Mouse (Mus musculus) CD4-positive, CD25-positive, alpha-beta regulatory T cell, adult 4 months (primary cell): ENCODE data around the gene Aanat. TPM values are rescaled to one million over a fixed set of nuclear protein-coding genes. Genes with fewer than 3 reads are reported as not detected.
"Not testable (repeated sequence)": the region's sequence is repeated elsewhere in the genome, so short reads cannot be mapped to it uniquely, and the experiment has no call there.

Source experiments
- ATAC-seq: one replicate; pipeline ENCODE4 v1.8.0; 2017
- polyA plus RNA-seq, 2 experiments: library from polyadenylated mRNA; unstranded; fragments of 100-300 nt; shearing (Covaris generic); gene quantifications; one replicate each; pipeline ENCODE4 v1.2.1; 2017

Aanat gene
- polyA plus RNA-seq, 2 experiments from 2014 or later: not detected

DNA sequence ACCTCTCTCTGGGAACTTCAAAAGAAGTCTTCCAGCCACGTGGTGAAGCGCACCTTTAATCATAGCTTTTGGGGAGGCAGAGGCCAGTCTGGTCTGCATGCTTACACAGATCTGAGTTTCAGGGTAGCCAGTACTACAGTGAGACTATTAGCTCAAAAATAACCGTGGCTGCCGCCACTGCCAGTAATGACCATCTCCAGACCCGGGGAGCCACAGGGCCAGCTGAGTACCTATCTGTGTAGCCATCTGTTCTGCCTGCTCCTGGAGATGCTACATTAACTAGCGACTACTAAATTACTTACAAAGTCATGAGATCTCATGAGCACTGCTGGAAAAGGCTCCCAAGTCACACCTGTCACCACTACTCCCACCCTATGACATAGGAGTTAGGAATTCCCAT lies 11.2 kb upstream of the Aanat start:
- ATAC-seq: no peak

DNA sequence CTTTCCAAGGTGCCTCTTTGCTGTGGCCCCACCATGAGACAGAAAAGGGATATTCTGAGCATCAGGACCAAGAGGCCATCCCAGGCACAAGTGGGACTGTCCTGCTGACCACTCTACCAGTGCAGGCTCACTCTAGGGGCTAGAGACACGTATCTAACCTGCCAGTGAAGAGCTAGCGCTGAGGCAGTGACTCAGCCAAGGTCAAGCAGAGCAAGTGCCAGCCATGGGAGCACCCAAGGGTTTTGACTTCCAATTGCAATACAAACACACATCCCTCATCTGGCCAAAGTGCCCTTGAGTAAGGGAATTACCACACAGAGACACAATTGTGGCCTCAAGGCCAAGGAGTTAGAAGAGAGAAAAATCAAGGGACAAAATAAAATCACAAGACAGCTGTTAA lies 10.8 kb upstream of the Aanat start:
- ATAC-seq: no peak

DNA sequence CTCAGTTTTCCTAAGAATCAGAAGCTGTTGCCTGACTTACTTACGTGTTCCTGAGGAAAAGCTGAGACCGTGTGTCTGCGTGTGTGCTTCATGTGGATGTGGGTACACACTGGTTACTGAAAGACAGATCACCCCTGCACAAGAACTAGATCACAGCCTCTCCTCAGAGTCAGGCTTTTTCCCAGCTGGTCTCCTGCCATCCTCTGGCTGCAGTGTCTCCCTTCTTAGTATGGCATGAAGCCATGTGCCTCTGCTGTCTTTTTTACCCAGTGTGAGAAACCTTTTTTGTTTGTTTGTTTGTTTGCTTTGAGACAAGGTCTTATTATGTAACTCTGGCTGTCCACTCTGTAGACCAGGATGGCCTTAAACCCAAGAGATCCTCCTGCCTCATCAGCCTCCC lies 7.0 kb upstream of the Aanat start:
- ATAC-seq: no peak

DNA sequence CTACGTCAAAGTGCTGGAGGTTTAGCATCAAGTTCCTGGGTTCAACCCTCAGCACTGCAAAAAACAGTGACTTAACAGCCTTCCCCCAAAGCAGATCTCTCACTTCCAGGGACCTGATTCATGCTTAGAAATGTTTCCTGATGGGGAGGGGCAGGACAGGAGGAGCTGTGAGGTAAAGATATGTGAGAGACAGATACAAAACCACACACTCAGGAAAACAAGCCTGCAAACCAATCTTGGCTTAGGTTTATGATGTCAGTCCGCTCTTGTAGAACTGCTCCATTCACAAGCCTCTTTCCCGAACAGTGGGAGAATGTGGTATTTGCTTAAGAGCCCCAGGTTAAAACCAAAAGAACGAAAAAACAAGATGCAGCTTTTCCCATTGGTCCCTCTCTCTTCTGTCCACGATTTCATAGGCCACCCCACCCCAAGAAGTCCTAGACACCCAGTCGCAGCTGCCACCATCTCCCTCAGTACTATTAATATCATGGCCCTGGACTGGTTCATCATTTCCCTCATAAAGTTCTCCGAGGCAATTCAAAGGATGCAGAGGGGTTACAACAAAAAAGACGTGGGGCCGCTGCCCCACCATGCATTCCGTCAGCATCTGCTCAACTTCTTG lies 6.1 kb upstream of the Aanat start:
- no peak for ATAC-seq

DNA sequence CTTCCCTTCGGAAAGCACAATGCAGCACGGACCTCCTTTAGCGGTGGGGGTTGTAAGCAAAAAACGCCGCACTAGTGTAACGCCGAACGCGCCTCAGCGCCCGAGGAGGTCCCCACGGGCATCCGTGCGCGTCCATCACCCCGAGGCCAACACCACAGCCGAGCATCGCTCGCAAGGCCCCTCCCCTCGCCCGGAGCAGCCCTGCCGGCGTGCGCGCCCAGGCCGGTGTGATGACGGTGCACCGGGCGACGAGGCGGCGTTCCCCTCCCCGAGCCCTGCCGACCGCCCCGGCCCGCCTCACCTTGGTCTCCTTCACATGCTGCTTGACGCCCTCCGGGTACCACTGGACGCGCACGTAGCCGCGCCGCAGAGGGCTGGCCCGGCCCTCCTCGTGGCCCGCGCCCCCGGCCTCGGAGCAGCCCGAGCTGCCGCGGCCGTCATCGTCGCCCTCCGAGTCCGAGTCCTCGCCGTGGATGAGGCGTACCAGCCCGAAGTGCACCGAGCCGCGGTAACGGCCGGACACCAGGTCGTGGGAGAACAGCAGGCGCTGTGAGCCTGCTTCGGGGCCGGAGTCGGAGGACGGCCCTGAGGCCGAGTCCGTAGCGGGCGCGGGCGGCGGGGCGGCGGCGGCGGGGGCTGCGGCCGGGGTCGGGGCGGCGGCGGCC lies 5.4 kb upstream of the Aanat start:
- peak; percentile 68 for ATAC-seq

DNA sequence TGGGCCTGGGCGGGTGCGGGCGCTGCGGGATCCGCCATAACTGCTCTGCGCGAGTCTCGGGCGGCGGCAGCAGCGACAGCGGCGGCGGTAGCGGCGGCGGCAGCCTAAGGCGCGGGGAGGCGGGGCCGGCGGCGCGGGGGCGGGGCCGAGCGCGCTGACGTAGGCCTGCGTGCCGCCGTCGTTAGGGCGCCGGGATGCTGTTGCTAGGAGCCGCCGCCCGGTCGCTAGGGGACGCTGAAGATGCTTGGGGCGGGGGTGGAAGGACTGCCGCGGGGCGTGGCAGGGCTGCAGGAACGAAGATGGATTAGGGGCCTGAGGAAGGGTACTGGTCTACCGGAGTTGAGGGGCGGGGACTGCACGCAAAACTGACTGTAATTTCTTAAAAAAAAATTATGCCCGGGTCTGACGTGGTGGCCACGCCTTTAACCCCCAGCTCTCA lies 4.8 kb upstream of the Aanat start, which contains the start of gene Ube2o:
TSS of gene Ube2o (minus strand) at position 72 of the 439 bp plus-strand sequence.
- peak; percentile 92 for ATAC-seq

DNA sequence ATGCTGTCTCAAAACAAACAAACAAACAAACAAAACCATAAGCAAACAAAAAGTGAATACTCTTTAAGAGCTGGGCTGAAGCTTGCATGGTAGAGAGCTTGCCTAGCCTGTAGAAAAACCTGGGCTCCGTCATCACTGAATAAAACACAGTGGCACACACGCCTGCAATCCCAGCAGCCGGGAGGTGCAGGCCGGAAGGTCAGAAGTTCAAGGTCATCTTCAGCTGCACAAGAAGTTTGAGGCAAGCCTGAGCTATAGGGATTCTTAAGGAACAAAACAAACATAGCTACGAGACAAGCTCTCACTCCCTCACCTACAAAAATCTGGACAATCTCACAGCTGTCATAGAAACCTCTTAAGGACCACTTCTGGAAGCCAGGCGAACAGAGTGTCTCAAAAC lies 550 bp upstream of the Aanat start:
- ATAC-seq: no peak

DNA sequence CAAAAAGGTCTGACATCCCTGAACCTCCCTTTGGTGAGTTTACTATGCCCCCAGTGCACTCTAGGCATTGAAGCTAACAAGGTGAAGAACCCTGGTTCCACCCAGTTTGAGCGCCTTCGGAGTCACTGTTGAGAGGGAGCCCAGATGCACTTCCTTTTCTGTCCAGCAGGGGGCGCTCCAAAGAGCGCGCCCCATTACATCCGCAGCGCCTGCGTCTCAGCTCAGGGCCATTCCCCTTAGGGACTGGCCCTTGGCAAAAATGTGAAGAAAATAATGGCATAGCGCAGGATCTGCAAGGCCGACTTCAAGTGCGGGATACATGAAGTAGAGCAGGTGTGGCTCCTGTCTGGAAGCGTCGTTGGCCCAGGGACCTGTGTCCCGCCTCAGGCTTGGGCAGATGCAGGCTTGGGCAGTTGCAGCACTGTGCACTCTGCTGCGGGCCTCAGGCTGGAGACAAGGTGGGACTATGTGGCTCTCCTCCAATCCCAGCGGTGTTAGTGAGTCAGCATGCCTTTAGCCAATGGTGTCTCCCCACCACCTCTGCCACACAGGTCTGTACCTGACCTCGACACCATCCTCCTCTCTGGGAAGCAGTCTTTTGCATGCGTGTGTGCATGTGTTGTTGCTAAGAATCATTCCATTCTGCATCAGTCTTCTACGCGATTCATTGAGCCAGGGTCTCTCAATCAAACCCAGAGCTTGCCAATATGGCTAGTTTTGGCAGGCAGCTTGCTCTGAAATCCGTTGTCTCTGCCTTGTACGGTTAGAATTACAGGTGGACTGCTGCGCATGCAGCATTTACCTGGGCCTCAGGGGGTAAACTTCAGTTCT lies 784 bp downstream of the Aanat start:
- peak; percentile 88 for ATAC-seq

DNA sequence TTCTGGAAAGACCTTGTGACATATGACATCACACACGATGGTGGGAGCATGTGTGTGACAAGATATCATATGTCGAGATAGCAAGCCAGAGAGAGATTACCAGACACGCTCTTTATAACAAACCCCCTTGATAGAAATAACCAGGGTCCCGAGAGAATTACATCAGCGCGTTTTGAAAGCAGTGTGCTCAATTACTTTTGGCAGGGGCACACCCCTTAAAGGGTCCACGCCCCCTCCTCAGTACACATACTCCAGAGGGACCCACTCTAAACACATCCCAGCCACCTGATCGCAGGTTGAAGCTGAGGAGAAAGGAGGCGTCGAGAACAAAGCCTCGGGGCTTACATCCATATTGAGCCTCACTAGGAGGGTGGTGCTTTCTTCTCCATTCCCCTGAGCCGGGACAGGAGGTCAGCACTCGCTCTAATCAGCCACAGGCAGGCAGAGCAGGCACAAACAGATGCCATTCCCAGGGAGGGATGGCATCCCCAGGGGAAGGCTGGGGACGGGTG lies 2.8 kb downstream of the Aanat start:
- ATAC-seq: no peak

DNA sequence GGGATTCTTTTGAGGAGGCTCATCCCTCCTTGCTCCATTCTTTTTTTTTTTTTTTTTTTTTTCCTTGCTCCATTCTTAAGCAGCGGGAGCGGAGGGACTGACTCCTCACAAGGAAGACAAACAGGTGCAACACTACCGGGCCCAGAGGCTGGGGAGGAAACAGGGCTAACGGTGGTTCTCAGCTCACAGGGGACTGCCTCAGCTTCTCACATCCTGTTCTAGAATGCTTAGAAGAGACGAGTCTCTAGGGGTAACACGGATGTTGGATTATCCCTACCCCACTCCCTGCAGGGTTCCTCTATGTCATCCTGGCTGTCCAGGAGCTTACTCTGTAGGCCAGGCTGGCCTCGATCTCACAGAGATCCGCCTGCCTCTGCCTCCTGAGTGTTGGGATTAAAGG lies 3.3 kb downstream of the Aanat start:
- no peak for ATAC-seq

DNA sequence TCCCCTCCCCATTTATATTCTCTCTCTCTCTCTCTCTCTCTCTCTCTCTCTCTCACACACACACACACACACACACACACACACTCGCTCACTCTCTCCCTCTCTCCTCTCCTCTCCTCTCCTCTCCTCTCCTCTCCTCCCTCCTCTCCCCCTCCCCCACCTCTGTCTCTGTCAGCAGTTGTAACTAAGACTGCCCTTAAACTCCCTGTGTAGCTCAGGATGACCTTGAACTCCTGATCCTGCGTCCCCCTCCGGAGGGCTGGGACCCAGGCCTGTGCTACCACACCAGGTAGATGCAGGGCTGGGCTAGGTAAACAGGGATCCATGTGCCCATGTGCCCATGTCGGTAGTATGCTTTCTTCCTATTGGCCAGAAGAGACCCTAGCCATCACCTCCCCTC lies 5.4 kb downstream of the Aanat start:
- no peak for ATAC-seq

DNA sequence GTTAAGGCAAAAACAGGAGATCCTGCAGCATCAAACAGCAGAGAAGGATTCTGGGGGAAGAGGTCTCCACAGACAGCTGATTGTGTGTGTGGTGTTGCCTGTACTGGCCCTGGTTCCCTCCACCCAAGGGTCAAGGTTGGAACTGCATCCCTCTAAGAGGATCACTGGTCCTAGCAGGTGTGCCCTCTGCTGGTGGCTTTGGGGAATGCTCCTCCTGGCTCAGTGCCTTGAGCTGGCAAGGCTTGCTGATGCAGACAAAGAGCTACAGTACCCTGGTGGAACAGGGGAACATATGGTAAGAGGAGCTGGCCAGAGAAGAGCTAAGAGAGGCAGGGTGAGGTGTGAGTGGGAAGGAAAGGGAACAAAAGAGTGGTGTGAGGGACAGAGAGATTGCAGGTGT lies 6.2 kb downstream of the Aanat start:
- ATAC-seq: peak; percentile 84

DNA sequence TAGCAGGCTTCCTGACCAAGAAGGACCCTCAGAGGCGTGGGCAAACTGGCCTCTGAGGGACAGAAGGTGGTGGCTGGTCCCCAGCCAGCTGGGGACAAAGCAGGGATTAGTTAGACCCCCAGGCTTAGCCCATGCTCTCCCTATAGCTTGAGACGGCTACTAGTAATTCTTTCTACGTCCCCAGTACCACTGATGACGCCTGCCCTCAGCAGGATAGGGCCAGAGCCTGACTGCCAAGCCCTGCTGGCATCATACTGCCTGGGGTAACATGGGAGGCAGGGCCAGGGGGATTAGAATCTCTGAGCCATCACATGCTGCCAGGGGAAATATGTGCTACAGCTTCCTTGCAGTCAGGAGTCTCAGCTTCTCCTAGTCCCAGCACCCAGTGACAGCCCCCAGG lies 7.1 kb downstream of the Aanat start:
- ATAC-seq: no peak

DNA sequence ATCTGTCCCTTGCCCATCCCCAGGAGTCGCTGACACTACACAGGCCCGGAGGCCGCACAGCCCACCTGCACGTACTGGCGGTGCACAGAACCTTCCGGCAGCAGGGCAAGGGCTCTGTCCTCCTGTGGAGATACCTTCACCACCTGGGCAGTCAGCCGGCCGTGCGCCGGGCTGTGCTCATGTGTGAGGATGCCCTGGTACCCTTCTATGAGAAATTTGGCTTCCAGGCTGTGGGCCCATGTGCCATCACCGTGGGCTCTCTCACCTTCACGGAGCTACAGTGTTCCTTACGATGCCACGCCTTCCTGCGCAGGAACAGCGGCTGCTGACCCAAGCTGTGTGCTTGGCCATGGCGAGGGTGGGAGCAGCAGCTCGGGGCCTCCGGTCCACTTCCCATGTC lies 10.5 kb downstream of the Aanat start:
- ATAC-seq: no peak

DNA sequence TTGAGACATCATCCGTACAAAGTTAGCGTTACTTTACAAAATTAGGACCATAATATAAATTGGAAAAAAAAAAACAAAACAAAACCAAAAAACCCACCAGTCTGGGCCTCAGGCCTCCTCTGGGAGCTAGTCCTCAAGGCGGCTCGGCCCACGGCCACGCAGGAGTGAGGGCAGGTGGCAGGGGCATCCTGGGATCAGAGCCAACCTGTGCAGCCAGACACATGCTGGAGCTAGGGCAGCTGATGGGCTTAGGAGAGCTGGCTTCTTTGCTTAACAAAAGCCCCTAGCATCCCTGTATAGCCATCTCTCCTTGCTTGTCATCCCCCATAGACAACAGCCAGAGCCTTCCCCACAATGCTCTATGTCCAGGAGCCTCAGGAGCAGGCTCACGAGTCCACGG lies 12.0 kb downstream of the Aanat start:
- ATAC-seq: no peak

DNA sequence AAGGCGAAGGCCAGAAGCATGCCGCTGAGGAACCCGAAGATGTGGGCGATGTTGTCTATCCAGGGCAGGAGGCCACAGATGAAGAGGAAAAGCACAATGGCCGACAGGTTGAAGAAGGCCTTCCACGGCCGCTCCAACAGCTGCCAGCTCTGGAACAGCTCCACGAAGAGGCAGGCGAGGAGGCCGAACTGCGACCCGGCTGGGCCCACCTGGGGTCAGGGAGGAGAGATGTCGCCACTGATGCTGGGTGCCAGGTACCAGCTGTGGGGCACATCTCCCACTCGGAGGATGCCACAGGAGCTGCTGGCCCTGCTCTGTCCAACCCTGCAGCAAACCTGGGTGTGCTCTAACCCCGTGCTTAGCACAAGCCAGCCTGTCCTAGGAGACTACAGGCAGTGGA lies 13.0 kb downstream of the Aanat start:
- no peak for ATAC-seq

DNA sequence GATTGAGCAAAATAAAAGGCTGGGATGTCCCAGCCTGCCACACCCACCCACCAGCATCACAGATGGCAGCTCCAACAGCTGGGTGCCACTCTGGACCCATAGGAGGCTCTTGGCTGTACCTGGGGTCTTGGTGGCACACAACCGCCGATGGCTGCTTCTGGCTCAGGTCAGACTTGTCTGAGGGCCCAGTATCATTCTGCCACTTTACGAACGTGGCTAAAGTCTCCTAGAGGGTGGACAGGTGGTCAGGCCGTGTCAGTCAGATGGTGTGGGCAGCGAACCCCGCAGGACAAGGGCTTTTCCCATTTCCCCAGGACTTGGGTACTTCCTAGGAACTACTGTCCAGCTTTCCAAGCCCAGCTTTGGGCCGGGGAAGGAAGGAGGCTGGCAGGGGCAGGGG lies 14.9 kb downstream of the Aanat start:
- ATAC-seq: no peak

DNA sequence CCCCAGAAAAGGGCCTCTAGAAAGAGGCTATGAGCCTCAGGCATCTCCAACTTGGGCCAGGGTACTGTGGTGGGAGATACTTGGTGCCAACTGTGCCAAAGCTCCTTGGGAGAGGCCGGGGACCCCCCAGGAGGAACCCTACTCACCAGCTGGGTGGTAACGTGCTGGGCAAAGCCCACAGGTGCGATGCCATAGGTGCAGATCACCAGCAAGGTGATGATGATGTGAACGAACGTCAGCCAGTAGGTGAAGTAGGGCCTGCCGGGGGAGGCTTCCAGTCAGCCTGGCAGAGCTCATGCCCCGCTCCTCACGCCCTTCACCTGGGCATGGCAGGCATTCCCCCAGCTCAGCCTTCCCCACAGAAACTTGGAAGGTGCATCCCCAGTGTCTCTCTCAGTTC lies 15.8 kb downstream of the Aanat start:
- ATAC-seq: no peak

DNA sequence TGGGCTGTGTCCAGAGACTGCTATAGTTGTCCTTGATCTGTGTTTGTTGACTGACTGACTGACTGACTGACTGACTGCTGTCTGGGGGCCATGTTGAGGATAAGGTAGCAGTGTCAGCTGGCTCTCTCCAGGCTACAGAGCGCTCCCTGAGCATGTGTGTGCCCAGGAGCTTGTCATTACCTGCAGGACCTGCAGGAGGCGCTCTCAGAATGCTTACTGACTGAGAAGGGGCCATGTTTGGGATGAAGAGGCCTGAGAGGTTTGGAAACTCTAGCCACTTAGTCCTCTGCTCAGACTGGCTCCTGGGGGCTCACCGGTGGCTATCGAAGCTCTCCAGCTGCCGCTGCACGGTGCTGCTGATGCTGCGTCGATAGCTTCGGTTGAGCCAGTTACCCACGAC lies 17.1 kb downstream of the Aanat start:
- no peak for ATAC-seq

DNA sequence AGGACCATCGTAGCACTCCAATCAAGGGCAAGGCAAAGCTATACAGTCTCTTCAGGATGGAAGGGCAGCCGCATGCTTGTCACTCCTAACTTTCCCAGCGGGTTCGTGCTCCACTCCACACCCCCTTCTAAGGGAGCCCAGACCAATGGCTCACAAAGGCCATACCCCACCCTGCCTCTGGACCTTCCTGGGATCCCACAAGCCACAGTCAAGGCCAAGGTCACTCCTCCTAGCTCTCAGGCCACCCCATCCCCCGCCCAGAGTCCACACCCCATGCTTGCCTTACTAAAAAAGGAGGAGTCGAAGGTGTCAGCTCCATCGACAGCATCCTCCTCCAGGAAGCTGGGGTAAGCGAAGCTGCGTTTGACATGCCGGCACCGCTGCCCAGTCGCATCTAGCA lies 17.9 kb downstream of the Aanat start:
- ATAC-seq: no peak

DNA sequence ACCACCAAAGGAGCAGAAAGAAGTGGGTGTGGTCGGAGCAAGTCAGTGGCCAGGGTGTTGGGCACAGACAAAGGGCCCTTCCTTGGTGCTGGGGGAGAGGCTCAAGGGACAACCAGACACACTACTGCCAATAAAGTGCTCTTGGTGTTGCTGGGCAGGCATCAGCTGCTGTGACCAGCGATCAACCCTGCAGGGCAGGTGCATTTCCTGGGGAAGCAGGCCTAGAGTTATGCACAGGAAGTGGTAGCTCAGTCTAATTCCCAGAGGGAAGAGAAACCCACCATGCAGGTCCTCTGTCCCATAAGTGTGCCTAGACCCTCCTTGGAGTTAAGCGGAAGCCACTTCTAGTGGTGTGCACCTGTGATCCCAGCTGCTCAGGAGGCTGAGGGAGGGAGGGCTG lies 21.5 kb downstream of the Aanat start:
- no peak for ATAC-seq

DNA sequence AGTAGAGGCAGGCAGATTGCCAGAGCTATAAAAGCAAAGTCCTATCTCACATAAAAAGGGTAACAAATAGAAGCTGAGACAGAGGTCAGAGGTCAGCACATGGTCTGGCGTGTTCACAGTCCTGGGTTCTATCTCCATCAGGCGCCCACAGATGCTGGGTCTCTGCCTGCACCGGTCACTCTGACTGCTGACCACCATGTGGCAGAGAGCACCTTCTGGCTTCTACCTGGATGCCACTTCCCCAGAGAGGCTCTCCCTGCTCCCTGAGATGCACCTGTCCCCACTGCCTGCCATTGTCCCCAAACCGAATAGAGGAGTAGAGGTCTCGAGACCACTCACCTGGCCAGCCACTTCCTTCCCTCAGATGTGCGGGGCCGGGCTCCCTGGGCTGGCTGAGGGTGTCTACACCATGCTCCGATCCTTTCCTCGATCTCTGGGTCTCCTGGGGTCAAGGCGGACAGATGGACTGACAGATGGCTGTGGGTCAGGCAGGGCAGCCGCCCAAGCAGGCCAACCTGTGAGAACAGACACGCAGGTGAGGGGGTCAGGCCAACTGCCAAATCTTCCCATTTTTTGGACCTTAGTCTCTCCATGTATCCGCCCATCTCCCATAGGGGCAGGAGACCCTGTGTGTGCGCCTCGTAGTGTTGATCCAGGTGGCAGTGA lies 23.9 kb downstream of the Aanat start:
- no peak for ATAC-seq

DNA sequence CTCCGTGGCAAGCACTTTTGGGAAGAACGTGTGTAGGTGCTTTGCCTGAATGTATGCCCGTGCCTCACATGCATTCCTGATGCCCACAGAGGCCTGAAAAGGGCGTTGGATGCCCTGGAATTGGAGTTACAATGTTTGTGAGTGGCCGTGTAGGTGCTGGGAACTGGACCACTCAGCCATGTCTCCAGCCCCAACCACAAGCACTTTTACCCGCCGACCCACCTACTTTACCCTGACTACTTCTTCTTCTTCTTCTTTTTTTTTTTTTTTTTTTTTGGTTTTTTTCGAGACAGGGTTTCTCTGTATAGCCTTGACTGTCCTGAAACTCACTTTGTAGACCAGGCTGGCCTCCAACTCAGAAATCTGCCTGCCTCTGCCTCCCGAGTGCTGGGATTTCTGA lies 24.9 kb downstream of the Aanat start:
- ATAC-seq: not testable (repeated sequence)
